Mouse (Mus musculus) urinary bladder, adult 2 months (tissue): ENCODE data around the gene Siglece. TPM values are rescaled to one million over a fixed set of nuclear protein-coding genes. Genes with fewer than 3 reads are reported as not detected.
A peak's percentile ranks its signal among the peaks of the same experiment; 100 is the strongest.
"Not testable (repeated sequence)": the region's sequence is repeated elsewhere in the genome, so short reads cannot be mapped to it uniquely, and the experiment has no call there.

ENCODE experiments used
- DNase-seq: peaks from one replicate; pipeline ENCODE4 v3.0.0; 2022; ENCODE audit warnings: low spot score
- polyA plus RNA-seq: library from polyadenylated mRNA; depleted of rRNA; stranded (reverse); fragments of >200 nt; gene quantifications from 2 replicates; pipeline ENCODE4 v1.2.3, GENCODE M21; 2012; rRNA removed

The Siglece gene
- 1.4 and 2.3 TPM in 2 replicates for polyA plus RNA-seq

DNA sequence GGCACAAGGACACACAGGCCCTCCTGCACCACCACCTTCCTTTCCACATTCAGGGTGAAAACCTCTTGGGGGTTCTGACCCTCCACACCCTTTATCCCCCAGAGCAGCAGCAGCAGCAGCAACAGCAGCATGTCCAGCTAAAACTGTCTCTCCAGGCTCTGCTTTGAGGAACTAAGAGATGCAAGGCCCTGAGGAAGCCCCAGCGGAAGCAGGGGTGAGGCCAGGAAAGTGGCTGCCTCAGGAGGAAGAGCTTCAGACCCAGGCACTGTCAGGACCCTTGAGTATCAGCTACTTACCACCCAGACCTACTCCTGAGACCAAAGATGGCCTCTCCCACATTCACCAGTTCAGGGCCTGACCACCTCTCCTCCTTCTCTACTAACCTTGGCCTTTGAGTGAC is at the start of gene Siglece:
Siglece (minus strand) TSS at position 160 of the 400 bp plus-strand sequence.
- no peak for DNase-seq

GRCm38 (mm10) chr7:43690118-43690517 is 30.2 kb upstream of the Siglece start, which contains the start of gene Klk14:
Klk14 (plus strand) TSS chr7:43690418.
- no peak for DNase-seq

- no peak for DNase-seq
These were observed 25.1 kb upstream of the Siglece start for GRCm38 (mm10) chr7:43685088-43685487.

DNA sequence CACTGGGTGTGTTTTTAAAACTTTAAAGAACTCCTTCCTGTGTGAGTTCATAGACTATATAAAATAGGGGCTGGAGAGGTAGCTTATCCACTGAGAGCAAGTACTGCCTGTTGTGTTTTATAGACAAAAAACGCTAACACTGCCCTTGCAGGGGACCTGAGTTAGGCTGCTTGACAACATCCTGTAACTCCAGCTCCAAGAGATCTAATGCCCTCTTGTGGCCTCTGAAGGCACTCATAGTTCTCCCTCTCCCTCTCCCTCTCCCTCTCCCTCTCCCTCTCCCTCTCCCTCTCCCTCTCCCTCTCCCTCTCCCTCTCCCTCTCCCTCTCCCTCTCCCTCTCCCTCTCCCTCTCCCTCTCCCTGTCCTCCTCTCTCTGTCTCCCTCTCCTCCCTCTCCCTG is 22.6 kb upstream of the Siglece start:
- not testable (repeated sequence) for DNase-seq

DNA sequence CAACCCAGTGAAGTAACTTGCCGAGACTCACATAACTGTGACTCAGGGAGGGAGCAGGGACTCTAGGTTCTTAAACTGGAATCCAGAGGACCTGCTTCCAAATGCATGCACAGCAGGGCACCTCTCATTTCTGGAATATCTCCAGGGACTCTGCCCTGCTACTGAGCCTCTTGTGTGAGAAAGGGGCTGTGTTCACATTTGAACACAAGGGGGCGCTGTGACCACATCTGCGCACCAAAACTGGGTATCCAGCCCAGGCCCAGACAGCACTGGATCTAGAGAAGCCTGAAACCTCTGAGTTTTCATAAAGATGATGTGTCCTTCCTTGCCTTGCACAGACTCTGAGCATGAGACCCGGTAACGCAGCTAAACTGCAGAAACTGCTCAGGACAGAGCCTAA is 21.0 kb upstream of the Siglece start:
- DNase-seq, result no peak

DNA sequence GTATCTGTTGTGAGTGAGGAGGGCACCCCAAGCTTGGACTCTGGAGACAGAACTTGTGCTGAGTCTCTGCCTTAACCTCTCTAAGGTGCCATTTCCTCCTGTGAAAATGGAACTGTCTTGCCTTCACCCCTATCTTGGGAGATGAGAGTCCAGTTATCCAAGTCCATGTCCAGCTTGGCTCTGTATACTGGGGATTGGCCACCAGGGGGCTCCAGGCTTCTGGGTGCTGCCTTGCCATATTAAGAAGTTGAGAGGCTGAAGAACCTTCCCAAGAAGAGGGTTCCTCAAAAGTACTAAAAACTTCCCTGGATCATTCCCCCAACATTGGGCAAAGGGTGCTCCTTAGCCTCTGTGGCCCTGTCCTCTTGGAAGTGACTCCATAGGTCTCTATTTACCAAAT is 18.6 kb upstream of the Siglece start:
- no peak for DNase-seq

DNA sequence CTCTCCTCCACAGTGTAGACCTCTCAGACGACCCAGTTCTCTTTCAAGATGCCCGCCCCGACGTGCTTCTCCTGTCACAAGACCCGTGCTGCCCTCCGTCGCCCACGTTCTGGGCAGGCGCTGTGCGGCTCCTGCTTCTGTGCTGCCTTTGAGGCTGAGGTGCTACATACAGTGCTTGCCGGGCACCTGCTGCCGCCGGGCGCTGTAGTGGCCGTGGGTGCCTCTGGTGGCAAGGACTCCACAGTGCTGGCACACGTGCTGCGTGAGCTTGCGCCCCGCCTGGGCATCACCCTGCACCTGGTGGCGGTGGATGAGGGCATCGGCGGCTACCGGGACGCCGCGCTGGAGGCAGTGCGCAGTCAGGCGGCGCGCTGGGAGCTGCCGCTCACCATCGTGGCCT is 15.1 kb upstream of the Siglece start:
- DNase-seq, result no peak

- DNase-seq, result no peak
These were observed 12.8 kb upstream of the Siglece start for GRCm38 (mm10) chr7:43672581-43673260.

- DNase-seq, result peak; percentile 59
These were observed 12.0 kb upstream of the Siglece start, which contains the start of gene Ctu1 for GRCm38 (mm10) chr7:43671809-43672580. Ctu1 (plus strand) TSS chr7:43672016.

DNA sequence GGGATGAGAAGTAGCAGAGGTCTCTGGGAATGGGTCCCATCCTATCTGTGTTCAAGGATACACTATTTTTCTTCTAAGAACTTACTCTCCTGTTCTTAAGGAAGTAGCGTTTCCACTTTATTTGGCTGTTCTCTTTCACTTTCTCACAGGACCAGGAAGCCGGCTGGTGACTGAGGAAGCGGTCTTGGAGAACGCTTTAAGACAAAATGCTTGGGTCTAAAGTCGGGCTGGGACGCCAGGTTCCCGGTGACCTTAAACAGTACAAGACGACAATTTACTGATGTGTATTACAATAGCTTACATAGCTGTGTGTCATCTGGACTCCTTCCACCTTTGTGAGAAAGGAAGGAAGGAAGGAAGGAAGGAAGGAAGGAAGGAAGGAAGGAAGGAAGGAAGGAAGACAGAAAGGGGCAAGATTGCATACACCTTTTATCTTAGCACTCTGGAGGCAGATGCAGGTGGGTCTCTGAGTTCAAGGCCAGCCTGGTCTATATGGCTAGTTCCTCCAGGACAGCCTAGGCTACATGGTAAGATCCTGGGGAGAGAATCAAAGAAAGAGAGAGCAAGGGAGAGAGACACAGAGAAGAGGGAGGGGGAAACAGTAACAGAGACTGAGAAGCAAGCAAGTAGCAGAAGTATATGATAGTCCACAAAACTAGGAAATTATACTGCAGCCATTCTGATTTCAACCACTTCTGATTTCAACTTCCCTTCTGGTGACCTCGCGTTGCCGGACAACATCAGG is 11.3 kb upstream of the Siglece start:
- no peak for DNase-seq

DNA sequence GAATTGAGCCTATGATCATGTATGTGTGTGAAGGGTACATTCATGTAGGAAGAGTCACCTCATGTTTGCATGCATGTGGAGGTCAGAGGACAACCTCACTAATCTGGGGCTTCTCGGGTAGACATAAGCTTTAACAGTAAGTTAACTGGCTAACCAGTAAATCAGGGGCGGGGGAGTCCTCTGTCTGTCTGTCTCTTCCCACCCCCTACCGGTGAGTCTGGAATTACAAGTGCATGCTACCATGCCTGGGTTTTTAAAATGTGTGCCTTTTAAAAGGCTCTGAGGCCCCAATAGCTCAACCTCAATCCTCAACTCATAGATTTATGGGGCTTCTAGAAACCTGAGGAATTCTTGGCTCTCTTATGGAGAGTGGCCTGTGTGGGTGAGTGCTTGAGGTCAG is 8.6 kb upstream of the Siglece start:
- no peak for DNase-seq

- DNase-seq, result not testable (repeated sequence)
These were observed 7.3 kb upstream of the Siglece start for GRCm38 (mm10) chr7:43667221-43667620.

- DNase-seq, result no peak
These were observed 2.8 kb upstream of the Siglece start for GRCm38 (mm10) chr7:43662804-43663203.

- DNase-seq, result no peak
These were observed 3.7 kb downstream of the Siglece start for GRCm38 (mm10) chr7:43656232-43656631.

DNA sequence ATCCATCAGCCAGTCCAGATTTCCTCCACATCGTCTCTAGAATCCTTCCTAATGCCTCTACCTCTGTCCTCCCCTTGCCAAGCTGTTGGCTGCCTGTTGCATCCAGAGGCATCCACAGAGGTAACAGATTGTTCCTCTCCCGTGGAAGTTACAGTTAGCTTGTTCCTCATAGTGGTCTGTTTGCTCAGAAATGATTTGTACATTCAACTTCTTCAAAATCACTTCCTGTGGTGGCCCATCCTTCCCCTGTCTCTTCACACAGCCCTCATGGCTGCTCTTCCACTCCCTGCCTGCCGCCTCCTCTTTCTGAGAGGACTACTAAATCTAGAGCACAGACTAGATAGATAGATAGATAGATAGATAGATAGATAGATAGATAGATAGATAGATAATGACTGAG is 5.4 kb downstream of the Siglece start:
- DNase-seq, result no peak

- no peak for DNase-seq
These were observed 7.3 kb downstream of the Siglece start for GRCm38 (mm10) chr7:43652683-43653082.

DNA sequence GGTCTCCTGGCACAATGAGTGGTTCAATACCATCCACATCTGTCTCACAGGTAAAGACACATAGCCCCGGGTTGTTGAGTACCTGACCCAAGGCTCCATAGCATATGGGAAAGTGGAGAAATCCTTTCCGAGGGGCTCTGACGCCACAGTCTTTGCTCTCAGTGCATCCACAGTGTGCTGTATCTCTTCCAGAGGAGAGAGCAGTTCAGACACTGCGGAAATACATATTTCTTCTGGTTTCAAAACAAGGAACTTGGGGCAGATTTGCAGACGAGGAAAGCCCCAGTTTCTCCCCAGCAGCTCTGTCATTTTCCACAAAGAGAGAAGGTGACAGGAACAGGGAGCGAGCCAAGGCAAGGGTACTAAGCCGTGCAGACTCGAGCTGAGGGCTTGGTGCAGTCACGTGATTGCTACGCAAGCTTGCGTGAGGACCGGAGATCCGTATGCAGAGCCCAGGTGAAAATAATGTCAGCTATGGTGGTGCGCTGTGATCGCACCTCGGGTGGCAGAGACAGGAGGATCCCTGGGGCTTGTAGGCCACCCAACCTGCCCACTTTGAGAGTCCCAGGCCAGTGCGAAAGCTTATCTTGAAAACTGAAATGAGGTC is 16.8 kb downstream of the Siglece start:
- DNase-seq, result no peak

DNA sequence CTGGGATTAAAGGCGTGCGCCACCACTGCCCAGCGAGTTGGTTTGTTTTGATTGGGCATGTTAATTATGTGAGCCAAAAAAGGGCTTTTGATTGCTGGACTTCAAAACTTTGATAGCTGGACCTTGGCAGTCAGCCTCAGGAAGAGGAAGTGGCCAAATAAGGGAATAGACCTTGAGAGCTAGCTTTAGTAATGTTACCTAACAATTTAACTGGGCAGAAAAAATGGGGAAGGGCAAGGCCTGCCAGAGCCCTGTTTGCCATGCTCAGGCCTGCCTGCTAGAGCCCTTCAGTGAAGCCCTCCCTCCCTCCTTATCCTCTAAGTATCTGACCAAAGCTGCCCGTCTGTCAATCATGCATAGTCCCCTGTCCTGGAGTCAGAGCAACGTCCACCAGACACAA is 17.4 kb downstream of the Siglece start:
- no peak for DNase-seq

DNA sequence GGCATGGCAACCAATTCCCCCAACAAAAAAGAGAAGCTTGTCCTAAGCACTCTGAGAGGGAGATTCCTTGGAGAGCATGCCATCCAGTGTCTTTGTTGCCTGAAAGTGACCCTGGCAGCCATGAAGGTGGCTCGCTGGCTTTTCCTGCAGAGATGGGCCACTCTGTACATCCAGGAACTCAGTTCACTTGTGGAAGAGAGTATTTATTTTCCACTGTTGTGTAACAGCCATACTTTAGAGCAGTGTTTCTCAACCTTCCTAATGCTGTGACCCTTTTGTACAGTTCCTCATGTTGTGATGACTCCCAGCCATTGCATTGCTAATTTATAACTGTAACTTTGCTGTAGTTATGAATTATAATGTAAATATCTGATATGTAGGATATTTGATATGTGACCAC is 22.8 kb downstream of the Siglece start:
- no peak for DNase-seq

- DNase-seq, result no peak
These were observed 23.8 kb downstream of the Siglece start for GRCm38 (mm10) chr7:43636194-43636593.

DNA sequence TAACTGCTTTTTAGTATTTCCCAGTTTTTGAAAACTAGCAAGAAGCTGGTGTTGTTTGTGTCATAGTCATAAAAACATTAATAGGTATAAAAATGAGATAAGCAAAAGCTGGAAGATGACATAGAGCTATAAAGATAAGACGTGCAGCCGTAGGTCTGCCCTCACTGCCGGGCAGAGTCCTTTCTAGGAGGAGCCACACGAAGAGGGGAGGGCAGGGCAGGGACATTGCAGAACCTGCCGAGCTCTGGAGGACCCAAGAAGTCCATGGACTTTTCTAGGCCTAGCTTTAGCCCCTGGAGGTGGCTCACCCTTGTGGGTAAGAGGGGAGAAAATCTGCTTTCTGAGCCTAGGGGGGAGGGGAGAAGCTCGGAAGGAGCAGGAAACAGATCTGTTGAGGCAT is 25.5 kb downstream of the Siglece start, which contains the start of gene Ceacam18:
Ceacam18 (plus strand) TSS at position 208 of the 400 bp plus-strand sequence.
- DNase-seq, result no peak

DNA sequence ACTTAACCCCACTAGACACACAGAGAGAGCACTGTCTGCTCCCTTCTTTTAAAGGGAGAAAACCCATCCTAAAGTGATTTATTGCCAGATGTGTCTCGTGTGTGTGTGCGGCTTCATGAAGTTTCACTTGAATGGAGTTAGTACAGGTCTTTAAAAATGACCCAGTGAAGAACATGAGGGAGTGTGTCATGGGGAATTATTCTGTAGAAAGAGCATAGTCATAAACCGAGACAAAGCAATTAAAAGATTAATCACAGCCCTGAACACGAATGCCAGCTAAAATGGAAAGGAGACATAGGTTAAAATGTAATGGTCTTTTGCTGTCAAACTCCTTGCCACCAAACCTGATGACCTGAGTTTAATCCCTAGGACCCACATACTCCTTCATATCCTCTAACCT is 26.0 kb downstream of the Siglece start:
- DNase-seq, result no peak
